Mouse (Mus musculus) forebrain, postnatal 0 days (tissue): ENCODE results near the gene Elk4. TPM values are rescaled to one million over a fixed set of nuclear protein-coding genes. Genes with fewer than 3 reads are reported as not detected.

Experiments
- ATAC-seq: fragments of 200-750 bp; cut with Nextera tagmentation; 2 replicates; pipeline ENCODE4 v1.8.0; 2017; ENCODE audit warnings: mild to moderate bottlenecking, moderate library complexity
- DNase-seq: peaks from one replicate; pipeline ENCODE4 v3.0.0-alpha.2; 2015
- H3K27ac ChIP-seq: fragments of 300-500 bp; sonication (generic); 2 replicates; pipeline ENCODE4 v1.5.1; 2014; ENCODE audit warnings: low read depth, mild to moderate bottlenecking, antibody characterized with exemption, low read length, moderate library complexity, mixed read lengths
- H3K27me3 ChIP-seq: fragments of 300-500 bp; sonication (generic); 2 replicates; pipeline ENCODE4 v1.6.1; 2014; ENCODE audit warnings: mild to moderate bottlenecking, low read length, mixed read lengths; ENCODE audit not compliant: insufficient read depth
- H3K36me3 ChIP-seq: fragments of 300-500 bp; sonication (generic); 2 replicates; pipeline ENCODE4 v1.6.1; 2014; ENCODE audit warnings: mild to moderate bottlenecking, moderate library complexity; ENCODE audit not compliant: insufficient read depth
- H3K4me1 ChIP-seq: fragments of 300-500 bp; sonication (generic); 2 replicates; pipeline ENCODE4 v1.6.1; 2014; ENCODE audit warnings: antibody characterized with exemption; ENCODE audit not compliant: insufficient read depth
- H3K4me2 ChIP-seq: fragments of 300-500 bp; sonication (generic); 2 replicates; pipeline ENCODE4 v1.6.1; 2014; ENCODE audit warnings: low read depth, mild to moderate bottlenecking, moderate library complexity
- H3K4me3 ChIP-seq: fragments of 300-500 bp; sonication (generic); 2 replicates; pipeline ENCODE4 v1.5.1; 2014; ENCODE audit warnings: low read depth, low read length, mixed read lengths
- H3K9ac ChIP-seq: fragments of 300-500 bp; sonication (generic); 2 replicates; pipeline ENCODE4 v1.6.1; 2014; ENCODE audit warnings: mild to moderate bottlenecking
- H3K9me3 ChIP-seq: fragments of 300-500 bp; sonication (generic); 2 replicates; pipeline ENCODE4 v1.6.1; 2016; ENCODE audit warnings: low read length
- CTCF ChIP-seq: sonication (generic); IDR thresholded peaks from 2 replicates; pipeline ENCODE4 v1.5.1; 2016; ENCODE audit warnings: antibody characterized with exemption, control low read depth, low read depth
- WGBS: fragments of 180-500 bp; shearing (Covaris S2); extraction: QIAGEN DNeasy Blood & Tissue Kit; methylation state at CpG from one replicate; pipeline ENCODE4 v1.1.7; 2014; 5-methylcytosine and 5-hydroxymethylcytosine counted together
- polyA plus RNA-seq: library from polyadenylated mRNA; unstranded; fragments of >200 nt; fragmentation: Nextera tagmentation; extraction: Ambion mirVana; gene quantifications from 2 replicates; pipeline ENCODE4 v1.2.1, GENCODE M21; 2015
- total RNA-seq: library from RNA; depleted of rRNA; stranded (reverse); fragments of >200 nt; gene quantifications from 2 replicates; pipeline ENCODE4 v1.2.3, GENCODE M21; 2014

Gene Elk4
- total and polyA plus RNA-seq, 2 experiments from 2014 or later: 8.2 to 25.5 TPM

- H3K36me3 ChIP-seq: peaks cover 48% of the 10 kb centered on the region
- no peak overlapping the region for H3K4me2 ChIP-seq
- H3K4me3 ChIP-seq: no peak overlapping the region
- H3K27me3 ChIP-seq: no peaks in the 10 kb centered on the region
- no peaks in the 10 kb centered on the region for H3K9me3 ChIP-seq
- no peak overlapping the region for H3K9ac ChIP-seq
- H3K4me1 ChIP-seq: no peaks in the 10 kb centered on the region
- no peak overlapping the region for H3K27ac ChIP-seq
- no peak for TF ChIP-seq CTCF
- no peak for DNase-seq
- no peak for ATAC-seq
- 94% methylated on average over 1 of the region's 1 CpGs for WGBS
Observed at GRCm38 (mm10) chr1:132016691-132017090, 9.3 kb downstream of the Elk4 start.

DNA sequence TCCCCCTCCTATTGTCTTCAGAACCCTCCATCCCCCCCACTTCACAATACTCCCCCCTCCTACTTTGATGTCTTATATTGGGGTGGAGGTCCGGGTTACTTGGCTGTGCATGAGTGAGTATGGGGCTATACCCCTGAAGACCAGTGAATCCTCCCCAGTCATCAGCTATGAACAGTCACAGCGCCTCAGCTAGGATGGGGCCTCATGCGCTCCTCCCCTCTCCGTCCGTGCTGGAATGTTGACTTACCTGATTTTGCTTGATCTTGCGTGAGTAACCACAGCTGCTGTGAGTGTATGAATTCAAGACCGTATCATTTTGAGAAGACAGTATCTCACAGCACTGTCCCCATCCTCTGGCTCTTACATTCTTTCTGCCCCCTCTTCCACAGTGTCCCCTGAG is 12.5 kb downstream of the Elk4 start:
- H3K9me3 ChIP-seq: no peaks in the 10 kb centered on the region
- no peak overlapping the region for H3K27ac ChIP-seq
- no peak overlapping the region for H3K4me3 ChIP-seq
- WGBS: 98% methylated on average over 7 of the region's 7 CpGs
- DNase-seq: no peak
- ATAC-seq: no peak
- peaks cover 63% of the 10 kb centered on the region for H3K36me3 ChIP-seq
- H3K9ac ChIP-seq: no peak overlapping the region
- H3K27me3 ChIP-seq: no peaks in the 10 kb centered on the region
- TF ChIP-seq CTCF: no peak
- no peaks in the 10 kb centered on the region for H3K4me1 ChIP-seq
- H3K4me2 ChIP-seq: no peak overlapping the region

DNA sequence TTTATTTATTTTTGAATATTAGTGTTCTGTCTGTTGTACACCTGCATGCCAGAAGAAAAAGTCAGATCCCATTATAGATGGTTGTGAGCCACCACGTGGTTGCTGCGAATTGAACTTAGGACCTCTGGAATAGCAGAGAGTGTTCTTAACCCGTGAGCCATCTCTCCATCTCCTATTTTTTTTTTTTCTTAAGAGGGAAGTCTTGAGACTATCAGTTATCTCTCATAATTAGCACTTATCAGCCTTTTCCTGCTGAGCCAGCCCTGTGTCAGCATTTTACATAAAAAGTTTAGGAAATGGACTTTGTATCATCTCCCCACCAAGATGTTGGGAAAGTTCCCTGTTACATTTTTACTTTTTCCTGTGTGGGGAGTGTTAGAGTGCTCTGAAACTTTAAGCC is 14.7 kb downstream of the Elk4 start:
- H3K9me3 ChIP-seq: no peaks in the 10 kb centered on the region
- DNase-seq (no peak), ATAC-seq (no peak)
- H3K4me2 ChIP-seq: no peak overlapping the region
- no peak for TF ChIP-seq CTCF
- H3K36me3 ChIP-seq: peaks cover 56% of the 10 kb centered on the region
- no peak overlapping the region for H3K9ac ChIP-seq
- H3K27ac ChIP-seq: no peak overlapping the region
- no peaks in the 10 kb centered on the region for H3K4me1 ChIP-seq
- 90% methylated on average over 3 of the region's 3 CpGs for WGBS
- no peak overlapping the region for H3K4me3 ChIP-seq
- H3K27me3 ChIP-seq: no peaks in the 10 kb centered on the region

DNA sequence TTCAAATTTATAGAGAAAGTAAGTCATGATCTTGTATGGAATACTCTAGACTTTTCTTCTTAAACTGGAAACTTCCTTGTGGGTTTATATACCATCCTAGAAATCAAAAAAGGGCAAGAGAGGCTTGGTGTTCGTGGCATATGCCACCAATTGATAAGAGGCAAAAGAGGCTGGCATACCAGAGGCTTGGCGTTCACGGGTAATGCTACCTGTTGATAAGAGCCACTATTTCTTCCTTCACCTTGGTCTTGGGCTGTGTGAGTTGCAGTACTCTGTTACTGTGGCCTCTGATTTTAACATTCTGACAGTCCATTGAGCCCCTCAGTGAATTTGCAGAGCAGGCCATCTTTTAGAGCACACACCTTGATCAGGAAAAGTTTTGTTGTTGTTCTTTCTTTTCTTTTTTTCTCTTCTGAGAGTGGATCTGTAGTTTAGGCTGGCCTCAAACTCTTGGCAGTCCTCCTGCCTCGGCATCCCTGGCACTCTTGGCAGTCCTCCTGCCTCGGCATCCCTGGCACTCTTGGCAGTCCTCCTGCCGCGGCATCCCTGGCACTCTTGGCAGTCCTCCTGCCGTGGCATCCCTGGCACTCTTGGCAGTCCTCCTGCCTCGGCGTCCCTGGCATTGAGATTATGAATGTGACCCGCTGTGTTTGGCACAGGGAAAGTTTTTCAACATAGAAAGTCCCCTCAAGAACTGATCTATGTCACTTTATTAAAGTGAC is 19.7 kb downstream of the Elk4 start:
- Histone ChIP-seq H3K4me1 (no peaks in the 10 kb centered on the region), H3K27ac (no peak overlapping the region), H3K4me3 (no peak overlapping the region), H3K9me3 (no peaks in the 10 kb centered on the region), H3K27me3 (no peaks in the 10 kb centered on the region), H3K4me2 (no peak overlapping the region), H3K36me3 (peaks cover 29% of the 10 kb centered on the region), H3K9ac (no peak overlapping the region)
- no peak for ATAC-seq
- DNase-seq: no peak
- WGBS: 65% methylated on average over 11 of the region's 11 CpGs
- TF ChIP-seq CTCF: no peak

DNA sequence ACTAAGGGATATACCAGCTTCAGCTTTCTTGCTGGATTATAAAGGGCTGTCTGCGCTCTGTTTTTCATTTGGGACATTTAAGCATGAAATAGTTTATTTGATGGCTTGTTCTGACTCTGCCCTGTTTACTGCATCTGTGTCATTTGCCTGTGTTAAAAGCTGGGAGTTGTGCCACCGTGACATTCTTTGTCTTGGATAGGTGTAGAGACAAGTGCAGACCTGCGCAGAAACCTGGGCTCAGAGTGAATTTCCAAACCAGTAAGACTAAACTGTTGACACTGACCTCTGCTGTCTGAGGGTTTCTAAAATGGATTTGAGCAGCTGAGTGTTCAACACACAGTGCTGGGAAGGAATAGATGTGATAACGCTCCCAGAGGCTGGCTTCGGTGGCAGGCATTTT is 20.6 kb downstream of the Elk4 start:
- Histone ChIP-seq H3K4me3 (no peak overlapping the region), H3K9me3 (no peaks in the 10 kb centered on the region), H3K27me3 (no peaks in the 10 kb centered on the region), H3K27ac (no peak overlapping the region), H3K36me3 (peaks cover 30% of the 10 kb centered on the region), H3K9ac (no peak overlapping the region), H3K4me1 (no peaks in the 10 kb centered on the region), H3K4me2 (no peak overlapping the region)
- DNase-seq: no peak
- no peak for TF ChIP-seq CTCF
- WGBS: 91% methylated on average over 5 of the region's 5 CpGs
- no peak for ATAC-seq

- DNase-seq (no peak), ATAC-seq (no peak)
- TF ChIP-seq CTCF: no peak
- H3K9ac ChIP-seq: no peak overlapping the region
- H3K36me3 ChIP-seq: peaks cover 25% of the 10 kb centered on the region
- H3K4me2 ChIP-seq: no peak overlapping the region
- no peak overlapping the region for H3K27ac ChIP-seq
- 83% methylated on average over 9 of the region's 9 CpGs for WGBS
- no peaks in the 10 kb centered on the region for H3K9me3 ChIP-seq
- H3K4me3 ChIP-seq: no peak overlapping the region
- H3K4me1 ChIP-seq: no peaks in the 10 kb centered on the region
- no peaks in the 10 kb centered on the region for H3K27me3 ChIP-seq
Observed at GRCm38 (mm10) chr1:132028413-132028812, 21.0 kb downstream of the Elk4 start.

DNA sequence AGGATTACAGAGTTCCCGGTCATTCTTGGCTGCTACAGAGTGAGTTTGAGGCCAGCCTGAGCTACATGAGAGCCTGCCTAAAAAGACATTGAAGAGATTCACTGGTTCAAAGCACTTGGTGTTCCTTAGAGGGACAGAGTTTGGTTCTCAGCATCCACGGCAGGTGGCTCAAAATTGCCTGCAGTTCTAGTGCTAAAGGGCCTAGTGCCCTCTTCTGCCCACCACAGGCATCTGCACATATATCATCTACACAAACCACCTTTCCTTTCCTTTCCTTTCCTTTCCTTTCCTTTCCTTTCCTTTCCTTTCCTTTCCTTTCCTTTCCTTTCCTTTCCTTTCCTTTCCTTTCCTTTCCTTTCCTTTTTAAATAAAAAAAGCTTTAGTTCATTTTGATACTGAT is 23.2 kb downstream of the Elk4 start:
- Histone ChIP-seq H3K9ac (no peak overlapping the region), H3K27ac (no peak overlapping the region), H3K36me3 (peaks cover 23% of the 10 kb centered on the region), H3K4me2 (no peak overlapping the region), H3K27me3 (no peaks in the 10 kb centered on the region), H3K4me3 (no peak overlapping the region), H3K4me1 (no peaks in the 10 kb centered on the region), H3K9me3 (no peaks in the 10 kb centered on the region)
- peak; percentile 43 for TF ChIP-seq CTCF
- WGBS: 70% methylated on average over 2 of the region's 2 CpGs
- ATAC-seq (no peak), DNase-seq (no peak)

GRCm38 (mm10) chr1:132032172-132032571 is 24.8 kb downstream of the Elk4 start:
- no peak overlapping the region for H3K4me2 ChIP-seq
- DNase-seq: no peak
- no peaks in the 10 kb centered on the region for H3K27me3 ChIP-seq
- peaks cover 23% of the 10 kb centered on the region for H3K36me3 ChIP-seq
- TF ChIP-seq CTCF: no peak
- no peak for ATAC-seq
- H3K9ac ChIP-seq: no peak overlapping the region
- no peak overlapping the region for H3K27ac ChIP-seq
- no peaks in the 10 kb centered on the region for H3K9me3 ChIP-seq
- 88% methylated on average over 7 of the region's 7 CpGs for WGBS
- H3K4me1 ChIP-seq: no peaks in the 10 kb centered on the region
- H3K4me3 ChIP-seq: no peak overlapping the region
